Mouse (Mus musculus): ENCODE data around the gene Naa16.

DNA sequence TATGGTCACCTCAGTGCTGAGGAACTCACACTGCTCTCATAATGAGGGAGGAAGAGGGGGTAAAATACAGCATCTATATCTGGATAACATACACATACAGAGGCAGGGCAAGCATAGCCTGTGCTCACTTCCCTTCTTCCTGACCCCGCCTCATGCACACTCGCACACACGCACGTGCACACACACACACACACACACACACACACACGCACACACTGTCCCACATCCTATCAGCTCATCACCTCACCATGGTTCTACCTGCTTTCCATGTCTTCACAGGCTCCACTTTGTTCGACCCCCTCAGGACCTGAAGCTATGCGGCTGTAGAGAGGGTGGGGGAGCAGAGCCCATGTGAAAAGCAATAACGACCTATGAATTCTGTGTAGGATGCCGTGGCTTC lies 95.0 kb downstream of the Naa16 start:
- TF ChIP-seq POLR2A (IDR thresholded peaks at IDR 0.05; ENCODE audit: extremely low read depth, insufficient read depth, low read length) (no peak), CTCF (IDR thresholded peaks at IDR 0.05; ENCODE audit: low read depth, low read length) (no peak)

Measured in liver, adult 2 months (tissue).